Mouse (Mus musculus) right cerebral cortex, postnatal 25 days (tissue): ENCODE data around the gene Tspo2.

ENCODE experiments used
- DNase-seq: peaks from one replicate; pipeline ENCODE4 v3.0.0; 2022

Tspo2 gene

GRCm38 (mm10) chr17:48416011-48416410 is 35.3 kb downstream of the Tspo2 start:
- no peak for DNase-seq

- DNase-seq, result no peak
Observed at GRCm38 (mm10) chr17:48411241-48411640, 40.1 kb downstream of the Tspo2 start.

GRCm38 (mm10) chr17:48410299-48410785 is 41.0 kb downstream of the Tspo2 start:
- DNase-seq, result no peak

- peak; percentile 100 for DNase-seq
Observed at GRCm38 (mm10) chr17:48409380-48410298, 41.7 kb downstream of the Tspo2 start, which contains the start of the genes Nfya and Oard1. Gene Nfya (minus strand): TSS chr17:48409906. Gene Oard1 (plus strand): TSS chr17:48410014.

- DNase-seq, result peak; percentile 71
Observed at GRCm38 (mm10) chr17:48408526-48409291, 42.6 kb downstream of the Tspo2 start.

- no peak for DNase-seq
Observed at GRCm38 (mm10) chr17:48407910-48408525, 43.3 kb downstream of the Tspo2 start.

- DNase-seq, result no peak
Observed at GRCm38 (mm10) chr17:48407154-48407553, 44.2 kb downstream of the Tspo2 start.

- DNase-seq, result no peak
Observed at GRCm38 (mm10) chr17:48404706-48405105, 46.6 kb downstream of the Tspo2 start.

DNA sequence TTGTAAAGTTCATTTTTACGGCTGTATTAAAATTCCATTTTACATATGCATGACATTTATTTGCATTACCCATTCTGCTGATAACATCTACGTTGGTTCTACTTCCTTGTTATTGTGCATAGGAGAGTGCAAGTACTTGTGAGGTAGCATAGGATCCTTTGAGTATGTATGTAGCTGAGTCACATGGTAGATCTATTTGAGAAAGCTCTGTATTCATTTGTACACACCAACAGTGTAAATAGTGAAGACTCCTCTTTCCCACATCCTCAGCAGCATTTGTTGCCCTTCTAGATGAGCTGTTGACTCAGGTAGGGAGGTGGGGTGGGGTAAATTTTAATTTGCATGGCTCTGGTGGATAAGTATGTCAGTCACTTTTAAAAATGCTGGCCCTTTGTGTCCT is 47.5 kb downstream of the Tspo2 start:
- DNase-seq, result no peak

DNA sequence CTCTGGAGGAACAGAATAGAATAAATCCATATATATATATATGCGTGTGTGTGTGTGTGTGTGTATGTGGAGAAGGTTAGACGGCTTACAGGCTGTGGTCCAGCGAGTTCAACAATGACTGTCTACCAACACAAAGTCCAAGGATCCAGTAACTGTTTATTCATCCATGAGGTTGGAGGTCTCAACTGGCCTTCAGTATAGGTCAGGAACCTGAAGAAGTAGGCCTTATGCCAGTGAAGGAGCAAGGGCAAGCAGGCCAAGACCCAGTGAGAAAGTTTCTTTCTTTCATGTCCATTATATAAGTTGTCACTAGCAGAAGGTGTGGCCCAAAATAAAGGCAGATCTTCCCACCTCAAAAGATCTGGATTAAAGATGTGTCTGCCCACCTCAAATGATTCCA is 48.6 kb downstream of the Tspo2 start:
- no peak for DNase-seq

GRCm38 (mm10) chr17:48401710-48402109 is 49.6 kb downstream of the Tspo2 start:
- no peak for DNase-seq
